Mouse (Mus musculus): ENCODE data around the gene Slc29a2.

Gene Slc29a2

DNA sequence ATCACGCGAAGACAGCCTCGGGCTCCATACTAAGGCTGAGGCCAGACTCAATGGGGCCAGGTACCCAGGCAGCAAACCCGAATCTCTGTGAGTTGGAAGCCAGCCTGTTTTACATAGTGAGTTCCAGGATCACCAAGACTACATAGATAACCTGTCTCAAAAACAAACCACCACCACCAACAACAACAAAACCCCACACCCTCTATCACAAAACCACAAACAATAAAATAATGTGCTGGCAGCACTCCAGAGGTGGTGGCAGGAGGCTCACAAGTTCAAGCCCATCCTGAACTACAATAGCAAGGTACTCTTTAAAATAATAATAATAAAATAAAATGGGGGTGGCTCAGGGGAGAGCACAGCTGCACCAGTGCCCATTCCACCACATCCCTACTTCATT is 12.9 kb downstream of the Slc29a2 start:
- no peak for DNase-seq

DNA sequence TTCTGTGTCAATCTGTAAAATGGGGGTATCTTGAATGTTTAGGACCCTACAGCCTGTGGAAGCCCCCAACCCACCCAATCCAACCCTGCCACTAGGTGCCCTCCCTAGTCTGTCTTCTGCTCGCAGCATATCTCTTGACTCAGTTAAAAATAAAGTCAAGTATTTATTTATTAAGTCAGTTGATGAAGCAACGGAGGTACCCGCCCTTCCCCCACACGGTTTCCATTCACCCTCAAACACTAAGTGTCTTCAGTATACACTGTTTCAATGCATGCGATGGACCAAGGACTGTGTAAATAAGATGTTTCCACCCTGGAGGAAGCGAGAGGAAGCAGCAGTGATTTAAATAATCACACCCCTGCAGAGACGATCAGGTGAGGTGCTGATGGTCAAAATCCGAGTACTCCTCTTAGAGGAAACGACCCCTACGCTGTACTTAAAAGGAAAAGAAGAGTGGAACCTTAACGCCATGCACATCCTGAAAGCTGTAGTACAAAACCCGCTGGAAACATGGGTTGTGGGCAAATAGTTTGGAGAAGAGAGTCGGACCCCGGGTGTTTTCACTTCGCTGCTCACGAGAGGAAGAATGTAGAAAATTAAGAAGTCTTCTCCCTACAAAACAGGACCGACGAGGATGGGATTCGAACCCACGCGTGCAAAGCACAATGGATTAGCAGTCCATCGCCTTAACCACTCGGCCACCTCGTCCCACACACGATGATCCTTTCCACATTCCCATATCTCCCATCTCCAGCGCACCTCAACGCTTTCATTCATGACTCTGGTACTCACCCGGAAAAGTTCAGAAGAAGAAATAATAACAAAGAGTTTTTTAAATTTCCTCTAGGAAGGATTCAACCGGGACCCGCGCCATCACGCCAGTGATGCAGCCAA is 14.3 kb downstream of the Slc29a2 start:
- peak; percentile 88 for DNase-seq

DNA sequence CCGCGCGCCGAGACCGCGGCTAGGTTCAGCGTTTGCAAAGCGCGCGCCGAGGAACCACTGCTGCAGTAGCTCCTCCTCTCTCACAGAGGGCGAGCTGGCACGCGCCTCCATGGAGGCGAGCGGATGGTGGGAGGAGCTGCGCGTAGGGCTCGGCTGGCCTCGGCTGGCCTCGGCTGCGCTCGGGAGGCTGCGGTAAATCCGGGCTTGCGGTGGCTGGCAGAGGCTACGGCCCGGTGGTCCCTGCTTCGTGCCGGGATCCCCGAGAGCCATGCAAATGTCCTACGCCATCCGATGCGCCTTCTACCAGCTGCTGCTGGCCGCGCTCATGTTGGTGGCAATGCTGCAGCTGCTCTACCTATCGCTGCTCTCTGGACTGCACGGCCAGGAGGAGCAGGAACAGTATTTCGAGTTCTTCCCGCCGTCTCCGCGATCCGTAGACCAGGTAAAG is 15.1 kb downstream of the Slc29a2 start, which contains the start of the genes B4gat1 and AC124502.3:
TSS of gene B4gat1 (plus strand) at position 118 of the 448 bp plus-strand sequence.
TSS of gene AC124502.3 (plus strand) at position 183 of the 448 bp plus-strand sequence.
- peak; percentile 96 for DNase-seq

DNA sequence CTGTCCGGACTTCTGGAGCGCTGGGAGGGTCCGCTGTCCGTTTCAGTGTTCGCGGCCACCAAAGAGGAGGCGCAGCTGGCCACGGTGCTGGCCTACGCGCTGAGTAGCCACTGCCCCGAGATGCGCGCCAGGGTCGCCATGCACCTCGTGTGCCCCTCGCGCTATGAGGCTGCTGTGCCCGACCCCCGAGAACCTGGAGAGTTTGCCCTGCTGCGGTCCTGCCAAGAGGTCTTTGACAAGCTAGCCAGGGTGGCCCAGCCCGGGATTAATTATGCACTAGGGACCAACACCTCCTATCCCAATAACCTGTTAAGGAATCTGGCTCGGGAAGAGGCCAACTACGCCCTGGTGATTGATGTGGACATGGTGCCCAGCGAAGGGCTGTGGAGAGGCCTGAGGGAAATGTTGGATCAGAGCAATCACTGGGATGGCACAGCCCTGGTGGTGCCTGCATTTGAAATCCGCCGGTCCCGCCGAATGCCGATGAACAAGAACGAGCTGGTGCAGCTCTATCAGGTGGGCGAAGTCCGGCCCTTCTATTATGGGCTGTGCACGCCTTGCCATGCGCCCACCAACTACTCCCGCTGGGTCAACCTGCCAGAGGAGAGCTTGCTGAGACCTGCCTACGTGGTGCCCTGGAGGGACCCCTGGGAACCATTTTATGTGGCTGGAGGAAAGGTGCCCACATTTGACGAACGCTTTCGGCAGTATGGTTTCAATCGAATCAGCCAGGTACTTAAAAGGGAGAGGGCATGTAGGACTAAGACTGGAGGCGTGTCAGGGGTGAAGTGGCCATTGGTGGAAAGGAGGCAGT is 15.8 kb downstream of the Slc29a2 start:
- DNase-seq: peak; percentile 45

DNA sequence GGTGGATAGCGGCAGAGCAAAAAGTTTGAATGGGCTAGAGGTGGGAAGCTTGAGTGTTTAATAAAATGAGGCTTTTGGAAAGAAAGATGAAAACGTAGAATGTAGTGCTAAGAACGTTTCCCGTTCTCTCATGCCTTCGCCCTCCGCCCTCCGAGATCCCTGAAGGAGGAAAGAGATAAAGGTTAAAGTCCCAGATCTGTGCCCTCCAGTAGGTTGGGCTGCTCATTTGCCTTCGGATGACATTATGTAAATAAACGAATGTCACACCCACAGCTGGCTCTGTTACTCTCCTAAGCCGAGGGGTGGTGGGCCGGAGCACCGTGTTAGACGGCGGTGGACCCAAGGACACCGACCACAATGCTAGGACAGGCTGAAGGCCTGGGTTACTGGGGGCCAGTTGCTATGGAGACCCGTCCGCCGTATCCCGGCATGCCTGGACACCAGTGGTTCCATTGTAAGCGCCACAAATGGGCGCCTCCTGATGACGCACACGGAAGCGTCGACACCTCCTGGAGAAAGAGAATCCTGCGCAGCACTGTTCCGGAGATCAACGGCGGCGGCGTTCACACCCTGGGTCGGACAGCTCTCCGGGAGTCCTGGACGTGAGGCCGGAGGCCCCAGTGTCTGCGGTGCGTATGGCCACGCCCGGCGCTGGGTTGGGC is 17.3 kb downstream of the Slc29a2 start, which contains the start of gene Brms1:
TSS of gene Brms1 (plus strand) at position 493 of the 662 bp plus-strand sequence.
- peak; percentile 97 for DNase-seq

DNA sequence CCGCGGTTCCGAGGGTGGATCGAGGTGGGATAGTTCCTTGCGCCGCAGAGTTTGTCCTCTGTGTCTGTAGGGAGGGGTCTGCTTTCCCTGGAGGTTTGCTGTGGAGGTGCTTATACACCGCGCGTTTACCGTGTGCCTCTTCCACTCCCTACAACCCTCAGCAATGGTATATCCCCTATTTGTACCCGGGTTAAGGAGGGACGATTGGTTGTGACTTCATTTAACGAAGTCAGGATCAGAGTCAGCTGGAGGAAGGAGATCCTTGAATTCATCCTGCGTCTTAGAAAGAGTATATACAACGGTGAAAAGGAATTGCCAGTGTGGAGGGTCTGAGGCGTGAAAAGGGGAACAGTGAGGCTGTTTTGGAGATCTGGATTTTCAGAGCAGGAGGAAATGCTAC is 17.9 kb downstream of the Slc29a2 start:
- no peak for DNase-seq

DNA sequence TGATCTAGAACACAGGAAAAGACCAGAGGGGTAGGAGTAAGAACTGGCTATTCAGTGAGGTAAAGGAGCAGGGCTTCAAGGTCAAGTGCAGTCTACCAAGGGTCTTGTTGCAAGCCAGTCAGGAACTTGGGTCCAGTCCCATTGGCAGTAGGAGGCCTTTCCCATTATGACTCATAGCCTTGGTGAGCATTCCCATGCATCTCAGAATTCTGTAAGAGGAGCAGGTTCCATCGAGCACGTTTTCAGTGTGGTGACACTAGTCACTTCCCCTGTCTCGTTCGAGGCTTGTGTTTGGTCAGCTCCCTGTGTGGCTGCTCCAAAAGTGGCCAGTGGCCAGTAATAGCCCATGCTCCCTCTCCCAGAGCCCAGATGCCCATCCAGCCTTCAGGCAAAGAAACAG is 21.9 kb downstream of the Slc29a2 start:
- DNase-seq: no peak

DNA sequence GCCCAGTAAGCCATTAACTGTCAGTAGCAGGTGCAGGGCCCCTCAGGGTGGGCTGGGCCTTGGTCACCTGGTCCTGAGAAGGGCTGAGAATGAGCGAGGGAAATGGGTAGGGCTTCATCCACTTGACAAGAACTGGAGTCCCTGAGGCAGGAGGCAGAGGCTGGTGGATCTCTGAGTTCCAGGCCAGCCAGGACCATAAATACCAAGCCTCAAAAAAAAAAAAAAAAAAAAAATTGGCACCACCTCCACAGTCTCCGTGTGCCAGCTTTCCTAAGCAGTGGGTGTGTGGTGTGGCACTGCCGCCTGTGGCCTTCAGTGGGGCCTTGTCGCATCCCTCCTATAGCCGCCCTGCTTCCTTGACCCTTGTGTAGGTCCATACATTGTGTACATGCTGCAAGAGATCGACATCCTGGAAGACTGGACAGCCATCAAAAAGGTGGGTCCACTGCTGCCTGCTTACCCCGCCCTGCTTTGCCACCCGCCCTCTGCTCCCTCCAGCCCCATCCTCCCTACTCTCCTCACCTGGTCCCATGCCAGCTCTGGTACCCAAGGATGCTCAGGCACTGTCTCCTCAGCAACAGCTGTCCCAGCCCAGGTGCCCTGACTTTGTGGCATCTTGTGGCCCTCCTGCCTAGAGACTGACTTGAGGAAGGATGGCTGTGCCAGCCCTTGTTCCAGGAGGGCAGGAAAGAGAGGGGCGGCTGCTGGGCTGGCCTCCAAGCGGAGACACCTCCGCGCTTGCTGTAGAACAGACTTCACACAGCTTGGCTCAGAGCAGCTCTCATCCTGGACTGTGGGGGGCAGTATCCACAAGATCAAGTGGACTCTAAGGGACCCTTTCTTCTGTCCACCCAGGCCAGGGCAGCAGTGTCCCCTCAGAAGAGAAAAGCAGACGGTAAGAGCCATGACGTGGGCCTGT is 24.7 kb downstream of the Slc29a2 start:
- DNase-seq: peak; percentile 17

DNA sequence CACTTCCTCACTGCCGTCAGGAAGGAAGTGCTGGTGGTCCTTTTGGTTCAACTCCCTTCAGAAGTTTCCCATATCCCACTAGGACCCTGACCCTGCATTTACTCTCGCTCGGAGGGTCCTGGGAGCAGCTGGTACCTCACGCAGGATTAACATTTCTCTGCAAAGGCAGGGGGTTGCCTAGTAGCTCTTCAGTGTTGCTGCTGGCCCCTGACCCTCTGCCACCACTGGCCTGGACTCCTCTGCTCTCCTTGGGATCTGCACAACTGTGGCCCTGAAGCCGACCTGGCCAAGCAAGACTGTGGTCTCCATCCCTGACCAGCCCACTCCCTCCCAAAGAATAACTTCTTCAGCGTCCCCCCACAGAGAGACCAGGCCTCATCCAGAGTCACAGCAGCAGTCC is 25.7 kb downstream of the Slc29a2 start:
- no peak for DNase-seq

DNA sequence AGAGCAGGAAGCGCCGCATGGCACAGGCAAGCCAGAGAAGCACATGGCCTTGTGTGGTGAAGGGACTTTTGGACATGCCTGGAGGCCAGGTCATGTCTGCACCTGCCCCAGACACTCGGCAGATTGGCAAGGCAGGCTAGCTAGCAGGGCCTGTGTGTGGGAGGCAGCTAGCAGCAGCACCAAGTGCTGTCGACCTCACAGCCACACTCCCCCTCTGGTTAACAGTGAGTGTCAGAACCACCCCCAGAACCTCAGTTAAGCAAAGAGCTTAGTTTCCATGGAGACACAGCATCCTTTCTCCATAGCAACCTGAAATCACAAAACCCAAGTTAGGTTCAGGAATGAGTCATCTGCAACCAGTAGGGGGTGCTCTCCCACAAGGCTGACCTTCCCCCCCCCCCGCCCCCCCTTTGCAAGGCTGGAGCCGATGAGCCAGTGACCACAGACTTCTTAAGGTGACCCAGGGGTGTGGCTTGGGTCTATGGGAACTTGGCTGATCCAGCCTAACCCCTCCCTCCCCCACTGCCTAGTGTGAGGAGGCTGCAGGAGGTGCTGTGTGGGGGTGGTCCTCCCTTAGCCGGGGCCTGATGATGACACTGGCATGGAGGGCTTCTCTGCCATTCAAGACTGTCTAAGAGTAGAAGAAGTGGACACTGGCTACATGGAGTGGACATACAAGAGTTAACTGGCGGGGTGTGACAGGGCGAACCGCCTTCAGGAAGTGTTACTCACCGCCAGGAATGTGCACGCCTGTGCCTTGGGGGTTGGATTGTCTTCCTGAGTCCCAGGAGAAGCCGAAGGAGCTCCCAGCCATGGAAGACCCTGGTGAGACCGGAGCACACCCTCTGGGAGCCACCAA is 26.6 kb downstream of the Slc29a2 start, which contains the start of gene Rin1:
TSS of gene Rin1 (plus strand) at position 435 of the 859 bp plus-strand sequence.
- peak; percentile 71 for DNase-seq

DNA sequence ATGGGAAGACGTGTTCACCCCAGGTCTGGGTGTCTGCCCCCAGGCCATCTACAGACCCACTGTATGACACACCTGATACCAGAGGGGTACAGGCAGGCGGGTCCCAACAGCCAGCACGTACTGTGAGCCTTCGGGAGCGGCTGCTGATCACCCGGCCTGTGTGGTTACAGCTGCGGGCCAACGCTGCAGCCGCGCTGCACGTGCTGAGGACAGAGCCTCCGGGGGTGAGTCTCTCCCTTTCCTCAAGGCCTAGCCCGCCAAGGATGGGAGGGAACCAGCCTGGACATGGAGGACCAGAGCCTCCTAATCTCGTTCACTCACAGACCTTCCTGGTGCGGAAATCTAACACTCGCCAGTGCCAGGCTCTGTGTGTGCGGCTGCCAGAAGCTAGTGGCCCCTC is 27.4 kb downstream of the Slc29a2 start:
- peak; percentile 50 for DNase-seq

DNA sequence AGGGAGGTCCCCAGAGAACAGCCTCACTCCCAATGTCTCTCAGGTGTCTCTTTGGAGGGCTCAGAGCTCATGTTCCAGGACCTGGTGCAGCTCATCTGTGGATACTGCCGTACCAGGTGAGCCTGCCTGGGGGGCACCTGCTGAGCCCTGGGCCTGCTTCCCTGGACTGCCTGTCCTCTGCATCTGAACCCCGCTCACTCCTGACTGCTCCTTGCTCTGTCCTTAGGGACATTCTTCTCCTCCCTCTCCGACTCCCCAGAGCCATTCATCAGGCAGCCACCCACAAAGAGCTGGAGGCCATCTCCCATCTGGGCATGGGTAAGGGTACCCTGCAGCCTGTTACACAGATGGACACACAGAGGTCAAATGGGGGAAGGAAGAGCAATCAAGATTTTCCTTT is 27.9 kb downstream of the Slc29a2 start:
- DNase-seq: no peak

DNA sequence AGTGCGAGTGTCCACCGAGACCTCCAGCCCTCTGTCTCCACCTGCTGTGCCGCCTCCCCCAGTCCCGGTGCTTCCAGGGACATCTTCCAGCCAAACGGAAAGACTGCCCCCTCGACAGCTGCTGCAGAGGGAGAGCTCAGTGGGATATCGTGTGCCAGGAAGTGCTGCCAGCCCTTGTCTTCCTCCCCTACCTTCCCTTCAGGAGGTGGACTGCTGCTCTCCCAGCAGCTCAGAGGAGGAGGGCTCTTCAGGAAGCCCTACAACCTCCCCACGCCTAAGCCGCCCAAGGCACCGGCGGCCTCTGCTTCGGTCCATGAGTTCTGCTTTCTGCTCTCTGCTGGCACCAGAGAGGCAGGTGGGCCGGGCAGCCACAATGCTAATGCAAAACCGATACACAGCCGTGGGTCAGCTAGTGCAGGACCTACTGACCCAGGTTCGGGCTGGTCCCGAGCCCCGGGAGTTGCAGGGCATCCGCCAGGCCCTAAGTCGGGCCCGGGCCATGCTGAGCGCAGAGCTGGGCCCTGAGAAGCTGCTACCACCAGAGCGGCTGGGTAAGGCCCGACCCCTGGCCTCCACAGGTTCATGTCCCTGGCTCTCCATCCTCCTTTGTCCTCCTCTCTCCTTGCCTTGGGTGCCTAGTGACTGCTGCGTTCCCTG is 28.6 kb downstream of the Slc29a2 start:
- DNase-seq: no peak

DNA sequence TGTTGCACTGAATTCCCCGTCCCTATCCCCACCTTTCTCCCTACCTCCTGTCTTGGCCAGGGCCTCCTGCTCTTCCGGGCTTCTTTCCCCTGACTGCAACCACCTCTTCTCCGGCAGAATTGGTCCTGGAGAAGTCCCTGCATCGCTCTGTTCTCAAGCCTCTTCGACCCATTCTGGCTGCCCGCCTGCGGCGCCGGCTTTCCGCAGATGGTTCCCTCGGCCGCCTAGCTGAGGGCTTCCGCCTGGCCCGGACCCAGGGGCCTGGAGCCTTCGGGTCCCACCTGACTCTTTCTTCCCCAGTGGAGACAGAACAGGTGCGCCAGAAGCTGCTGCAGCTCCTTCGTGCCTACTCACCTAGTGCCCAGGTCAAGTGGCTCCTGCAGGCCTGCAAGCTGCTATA is 29.2 kb downstream of the Slc29a2 start:
- DNase-seq: no peak

DNA sequence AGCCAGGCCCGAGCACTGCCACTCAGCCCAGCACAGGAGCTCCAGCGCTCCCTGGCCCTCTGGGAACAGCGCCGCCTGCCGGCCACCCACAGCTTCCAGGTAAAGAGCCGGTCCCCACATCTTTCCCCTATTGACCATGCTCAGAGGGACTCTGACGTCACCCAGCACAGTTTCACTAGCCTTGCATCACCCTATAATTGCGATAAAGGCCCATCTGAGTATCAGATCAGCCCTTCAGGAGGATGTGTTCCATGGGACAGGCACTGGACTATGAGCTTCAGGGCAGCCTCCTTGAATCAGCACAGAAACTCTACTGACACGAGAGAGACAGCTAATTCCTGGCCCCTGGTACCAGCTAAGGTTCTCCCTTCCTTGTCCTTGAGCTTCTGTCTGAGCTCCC is 30.2 kb downstream of the Slc29a2 start:
- peak; percentile 73 for DNase-seq

DNA sequence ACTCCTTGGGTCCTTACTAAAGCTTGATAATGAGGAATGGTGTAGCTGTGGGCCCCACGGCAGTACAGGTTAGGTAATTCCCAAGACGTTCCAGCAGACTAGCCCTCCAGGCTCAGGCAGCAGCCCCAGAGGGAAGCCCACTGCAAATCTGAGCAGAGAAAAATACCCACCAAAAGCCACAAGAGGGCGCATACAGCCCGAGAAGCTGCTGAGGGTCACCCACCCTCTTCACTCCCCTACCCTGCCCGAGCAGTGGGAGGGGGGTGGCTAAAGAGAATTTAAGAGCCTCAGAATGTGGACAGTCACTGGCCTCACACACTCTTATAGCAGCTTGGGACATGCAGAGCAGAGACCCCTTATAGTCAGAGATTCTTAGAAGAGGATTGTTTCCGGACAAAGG is 32.6 kb downstream of the Slc29a2 start:
- peak; percentile 85 for DNase-seq

DNA sequence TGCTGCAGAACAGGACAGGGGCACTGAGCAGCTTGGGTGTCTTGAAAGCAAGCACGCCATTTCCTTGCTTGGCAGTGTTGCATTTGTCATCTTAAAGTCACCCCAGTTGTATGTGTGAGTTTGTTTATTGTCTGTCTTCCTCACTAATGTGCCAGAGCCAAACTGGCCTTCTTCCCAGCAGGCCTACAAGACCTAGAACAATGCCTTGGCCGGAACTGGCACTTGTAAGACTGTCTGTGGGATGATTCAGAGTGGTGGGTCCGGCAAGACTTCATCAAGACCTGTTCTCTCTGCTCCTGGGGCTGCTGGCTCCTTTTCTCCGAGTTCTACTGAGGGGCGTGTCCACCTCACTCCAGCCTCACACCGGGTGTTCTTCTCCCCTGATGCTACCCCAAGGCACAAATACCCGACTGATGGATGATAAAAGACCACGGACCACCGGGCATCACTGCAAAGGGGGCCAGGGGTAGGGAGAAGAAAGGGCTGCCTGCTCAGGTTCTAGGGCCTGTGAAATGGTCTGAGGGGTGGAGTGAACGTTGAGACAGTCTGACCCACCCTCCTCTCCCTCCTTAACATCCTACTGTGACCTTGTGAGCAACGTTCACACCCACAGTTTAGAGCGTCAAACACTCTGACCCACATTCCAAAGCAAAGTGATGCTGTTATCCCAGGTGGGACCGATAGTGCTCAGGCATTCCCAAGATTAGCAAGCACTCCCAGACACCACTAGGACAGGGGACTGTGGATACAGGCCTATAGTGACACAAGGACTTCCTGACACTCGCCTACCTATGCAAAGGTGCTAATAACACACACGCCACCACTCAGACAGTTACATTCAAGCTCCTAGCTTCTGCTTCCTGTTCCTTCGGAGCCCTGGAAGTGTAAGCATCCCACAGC is 34.5 kb downstream of the Slc29a2 start:
- DNase-seq: no peak

DNA sequence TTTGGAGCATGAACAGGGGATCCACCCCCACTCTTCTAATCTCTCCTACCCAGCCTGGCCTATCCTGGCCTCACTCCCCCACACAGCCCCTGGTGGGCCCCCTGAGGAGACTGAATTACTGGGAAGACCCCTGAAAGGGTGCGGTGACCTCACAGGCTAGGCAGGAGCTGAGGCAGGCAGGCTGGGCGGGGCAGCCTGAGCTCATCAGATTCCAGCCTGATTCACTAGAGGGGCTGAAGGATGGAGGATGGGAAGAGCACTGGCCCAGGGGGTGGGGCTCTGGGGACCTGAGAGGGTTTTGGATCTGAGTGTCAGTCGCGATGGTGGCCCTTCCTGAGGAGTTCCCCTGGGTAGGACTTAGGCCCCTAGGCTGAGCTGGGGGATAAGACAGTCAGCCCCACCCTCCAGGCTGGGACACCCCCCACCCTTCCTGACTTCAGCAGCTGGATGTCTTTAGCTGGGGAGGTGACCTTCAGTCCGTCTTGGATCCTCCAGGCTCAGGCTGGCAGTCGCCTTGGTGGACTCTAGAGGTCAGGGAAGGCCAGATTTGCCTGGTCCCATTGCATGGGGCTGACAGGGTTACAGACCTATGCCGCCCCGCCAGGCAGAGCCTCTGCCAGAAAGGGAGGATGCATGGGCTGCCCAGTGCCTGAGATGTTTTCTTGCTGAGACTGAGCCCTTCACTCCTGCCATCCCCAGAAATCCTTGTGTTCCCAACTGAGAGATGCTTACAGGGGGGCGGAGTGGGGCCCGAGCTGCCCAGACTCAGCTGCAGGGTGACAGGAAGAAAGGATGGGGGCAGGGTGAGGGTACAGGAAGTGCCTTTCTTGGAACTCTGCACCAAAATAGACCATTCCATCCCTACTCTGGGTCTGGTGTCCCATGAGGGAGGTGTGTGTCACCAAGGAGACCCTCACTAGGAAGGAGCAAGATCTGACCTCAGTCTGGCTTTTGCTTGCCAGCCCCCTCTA is 35.4 kb downstream of the Slc29a2 start:
- DNase-seq: peak; percentile 67

All from embryo, embryonic 11 days (tissue).